Mouse (Mus musculus) hindbrain, embryonic 13.5 days (tissue): ENCODE measurements at regions not wholly inside any gene's neighbourhood (a gene's known extent, or its start where the extent isn't known, plus 50 kb on each side); places are given as distances from the start of the nearest gene placed in this dataset.

Source experiments
- ATAC-seq: fragments of 200-750 bp; cut with Nextera tagmentation; 2 replicates; pipeline ENCODE4 v1.8.0; 2017; ENCODE audit warnings: moderate TSS enrichment; ENCODE audit not compliant: low FRiP score
- H3K27ac ChIP-seq: fragments of 300-500 bp; sonication (generic); 2 replicates; pipeline ENCODE4 v1.5.1; 2015; ENCODE audit warnings: inconsistent platforms, mild to moderate bottlenecking, moderate library complexity
- H3K27me3 ChIP-seq: fragments of 300-500 bp; sonication (generic); 2 replicates; pipeline ENCODE4 v1.6.1; 2015; ENCODE audit warnings: mild to moderate bottlenecking, inconsistent platforms
- H3K36me3 ChIP-seq: fragments of 300-500 bp; sonication (generic); 2 replicates; pipeline ENCODE4 v1.6.1; 2015; ENCODE audit warnings: mild to moderate bottlenecking, inconsistent platforms
- H3K4me1 ChIP-seq: fragments of 300-500 bp; sonication (generic); replicated peaks from 2 replicates; pipeline ENCODE4 v1.6.1; 2015; ENCODE audit warnings: inconsistent platforms
- H3K4me2 ChIP-seq: fragments of 300-500 bp; sonication (generic); 2 replicates; pipeline ENCODE4 v1.6.1; 2015; ENCODE audit warnings: inconsistent platforms, mild to moderate bottlenecking, moderate library complexity
- H3K4me3 ChIP-seq: fragments of 300-500 bp; sonication (generic); 2 replicates; pipeline ENCODE4 v1.5.1; 2015; ENCODE audit warnings: mild to moderate bottlenecking, inconsistent platforms
- H3K9ac ChIP-seq: fragments of 300-500 bp; sonication (generic); 2 replicates; pipeline ENCODE4 v1.6.1; 2015; ENCODE audit warnings: mild to moderate bottlenecking, inconsistent platforms
- H3K9me3 ChIP-seq: fragments of 300-500 bp; sonication (generic); 2 replicates; pipeline ENCODE4 v1.6.1; 2016; ENCODE audit warnings: inconsistent platforms
- WGBS: fragments of 180-500 bp; shearing (Covaris S2); methylation state at CpG from one replicate; pipeline ENCODE4 v1.1.7; 2015; 5-methylcytosine and 5-hydroxymethylcytosine counted together

GRCm38 (mm10) chr2:75151519-75151918 is 325.9 kb downstream of the Mtx2 start:
- Histone ChIP-seq H3K9ac (no peak overlapping the region), H3K36me3 (no peaks in the 10 kb centered on the region), H3K4me3 (no peak overlapping the region), H3K27me3 (0 out of 2 replicates have a peak, but pooled peaks cover 7% of the 10 kb centered on the region), H3K9me3 (no peaks in the 10 kb centered on the region), H3K4me1 (no peaks in the 10 kb centered on the region), H3K27ac (no peak overlapping the region), H3K4me2 (no peak overlapping the region)
- 85% methylated on average over 8 of the region's 8 CpGs for WGBS
- no peak for ATAC-seq

- no peak for ATAC-seq
- H3K27ac ChIP-seq = no peak overlapping the region
- no peak overlapping the region for H3K4me3 ChIP-seq
- no peak overlapping the region for H3K9ac ChIP-seq
- WGBS = 26% methylated on average over 6 of the region's 6 CpGs
- H3K4me1 ChIP-seq = no peaks in the 10 kb centered on the region
- H3K27me3 ChIP-seq = 0 out of 2 replicates have a peak, but pooled peaks cover 4% of the 10 kb centered on the region
- no peaks in the 10 kb centered on the region for H3K9me3 ChIP-seq
- H3K36me3 ChIP-seq = no peaks in the 10 kb centered on the region
- no peak overlapping the region for H3K4me2 ChIP-seq
These were observed 326.9 kb downstream of the Mtx2 start for GRCm38 (mm10) chr2:75152477-75152990.

- Histone ChIP-seq H3K27ac (no peak overlapping the region), H3K27me3 (0 out of 2 replicates have a peak, but pooled peaks cover 3% of the 10 kb centered on the region), H3K9ac (no peak overlapping the region), H3K36me3 (no peaks in the 10 kb centered on the region), H3K9me3 (no peaks in the 10 kb centered on the region), H3K4me2 (no peak overlapping the region), H3K4me1 (no peaks in the 10 kb centered on the region), H3K4me3 (no peak overlapping the region)
- no peak for ATAC-seq
- 85% methylated on average over 3 of the region's 3 CpGs for WGBS
These were observed 328.8 kb downstream of the Mtx2 start for GRCm38 (mm10) chr2:75154448-75154847.

- H3K9me3 ChIP-seq = no peaks in the 10 kb centered on the region
- no peak overlapping the region for H3K27ac ChIP-seq
- no peak overlapping the region for H3K9ac ChIP-seq
- 80% methylated on average over 3 of the region's 3 CpGs for WGBS
- H3K36me3 ChIP-seq = no peaks in the 10 kb centered on the region
- no peak overlapping the region for H3K4me3 ChIP-seq
- no peak overlapping the region for H3K4me2 ChIP-seq
- 0 out of 2 replicates have a peak, but pooled peaks cover 3% of the 10 kb centered on the region for H3K27me3 ChIP-seq
- no peaks in the 10 kb centered on the region for H3K4me1 ChIP-seq
- ATAC-seq = no peak
These were observed 333.0 kb downstream of the Mtx2 start for GRCm38 (mm10) chr2:75158581-75158980.

- H3K9me3 ChIP-seq = no peaks in the 10 kb centered on the region
- no peaks in the 10 kb centered on the region for H3K4me1 ChIP-seq
- no peaks in the 10 kb centered on the region for H3K36me3 ChIP-seq
- H3K4me3 ChIP-seq = no peak overlapping the region
- H3K27me3 ChIP-seq = no peaks in the 10 kb centered on the region
- no peak overlapping the region for H3K27ac ChIP-seq
- 91% methylated on average over 14 of the region's 14 CpGs for WGBS
- no peak for ATAC-seq
- H3K4me2 ChIP-seq = no peak overlapping the region
- H3K9ac ChIP-seq = no peak overlapping the region
These were observed 335.5 kb downstream of the Mtx2 start for GRCm38 (mm10) chr2:75161075-75161474.

- Histone ChIP-seq H3K9ac (no peak overlapping the region), H3K27ac (no peak overlapping the region), H3K36me3 (no peaks in the 10 kb centered on the region), H3K4me1 (no peaks in the 10 kb centered on the region), H3K9me3 (no peaks in the 10 kb centered on the region), H3K4me3 (no peak overlapping the region), H3K27me3 (no peaks in the 10 kb centered on the region), H3K4me2 (no peak overlapping the region)
- WGBS = 89% methylated on average over 4 of the region's 4 CpGs
- no peak for ATAC-seq
These were observed 339.4 kb downstream of the Mtx2 start for GRCm38 (mm10) chr2:75164987-75165386.

GRCm38 (mm10) chr2:75176267-75176666 is 350.7 kb downstream of the Mtx2 start:
- H3K4me2 ChIP-seq = no peak overlapping the region
- no peaks in the 10 kb centered on the region for H3K36me3 ChIP-seq
- no peaks in the 10 kb centered on the region; the same call in 1 of the 2 replicates for H3K4me1 ChIP-seq
- H3K9ac ChIP-seq = no peak overlapping the region
- no peaks in the 10 kb centered on the region for H3K9me3 ChIP-seq
- no peak overlapping the region for H3K4me3 ChIP-seq
- no peak for ATAC-seq
- H3K27me3 ChIP-seq = no peaks in the 10 kb centered on the region
- H3K27ac ChIP-seq = no peak overlapping the region
- 70% methylated on average over 5 of the region's 5 CpGs for WGBS

GRCm38 (mm10) chr2:75183293-75183692 is 357.7 kb downstream of the Mtx2 start:
- Histone ChIP-seq H3K4me1 (no peaks in the 10 kb centered on the region), H3K4me2 (no peak overlapping the region), H3K9ac (no peak overlapping the region), H3K27ac (no peak overlapping the region), H3K27me3 (no peaks in the 10 kb centered on the region), H3K9me3 (no peaks in the 10 kb centered on the region), H3K36me3 (no peaks in the 10 kb centered on the region), H3K4me3 (no peak overlapping the region)
- ATAC-seq = no peak
- WGBS = 68% methylated on average over 4 of the region's 4 CpGs

GRCm38 (mm10) chr2:75202587-75203220 is 377.1 kb downstream of the Mtx2 start:
- no peak for ATAC-seq
- H3K4me1 ChIP-seq = peaks cover 5% of the 10 kb centered on the region
- no peak overlapping the region for H3K4me2 ChIP-seq
- 56% methylated on average over 7 of the region's 7 CpGs for WGBS
- H3K27ac ChIP-seq = 0 out of 2 replicates have a peak overlapping the region, but pooled peaks have one; percentile 55
- no peaks in the 10 kb centered on the region for H3K36me3 ChIP-seq
- no peaks in the 10 kb centered on the region for H3K9me3 ChIP-seq
- no peak overlapping the region for H3K9ac ChIP-seq
- no peaks in the 10 kb centered on the region for H3K27me3 ChIP-seq
- no peak overlapping the region for H3K4me3 ChIP-seq

GRCm38 (mm10) chr2:75208821-75209758 is 383.5 kb downstream of the Mtx2 start:
- H3K9ac ChIP-seq = no peak overlapping the region
- H3K9me3 ChIP-seq = no peaks in the 10 kb centered on the region
- 65% methylated on average over 27 of the region's 27 CpGs for WGBS
- H3K4me2 ChIP-seq = no peak overlapping the region
- no peaks in the 10 kb centered on the region for H3K36me3 ChIP-seq
- H3K27me3 ChIP-seq = no peaks in the 10 kb centered on the region
- no peak for ATAC-seq
- H3K4me3 ChIP-seq = no peak overlapping the region
- peak overlapping the region; percentile 58 for H3K27ac ChIP-seq
- H3K4me1 ChIP-seq = peaks cover 18% of the 10 kb centered on the region

GRCm38 (mm10) chr2:75209790-75210583 is 384.4 kb downstream of the Mtx2 start:
- ATAC-seq = peak; percentile 61; the same call in 1 of the 2 replicates
- H3K27me3 ChIP-seq = no peaks in the 10 kb centered on the region
- H3K9ac ChIP-seq = no peak overlapping the region
- 57% methylated on average over 17 of the region's 17 CpGs for WGBS
- peak overlapping the region; percentile 58 for H3K27ac ChIP-seq
- H3K4me3 ChIP-seq = no peak overlapping the region
- H3K9me3 ChIP-seq = no peaks in the 10 kb centered on the region
- H3K36me3 ChIP-seq = no peaks in the 10 kb centered on the region
- no peak overlapping the region for H3K4me2 ChIP-seq
- H3K4me1 ChIP-seq = peaks cover 18% of the 10 kb centered on the region

- 96% methylated on average over 5 of the region's 5 CpGs for WGBS
These were observed 391.3 kb downstream of the Mtx2 start for GRCm38 (mm10) chr2:75216931-75217330.

More at GRCm38 (mm10) chr2:75216931-75217330, 391.3 kb downstream of the Mtx2 start:
- no peak overlapping the region for H3K4me2 ChIP-seq
- H3K9me3 ChIP-seq = no peaks in the 10 kb centered on the region
- H3K4me3 ChIP-seq = no peak overlapping the region
- H3K36me3 ChIP-seq = no peaks in the 10 kb centered on the region
- no peak overlapping the region for H3K9ac ChIP-seq
- ATAC-seq = no peak
- H3K27ac ChIP-seq = no peak overlapping the region
- peaks cover 14% of the 10 kb centered on the region for H3K4me1 ChIP-seq
- H3K27me3 ChIP-seq = no peaks in the 10 kb centered on the region
